Mouse (Mus musculus): ENCODE measurements around the gene Ggnbp2.

GRCm38 (mm10) chr11:84919951-84920350 is 49.3 kb upstream of the Ggnbp2 start:
- TF ChIP-seq GATA1 (IDR thresholded peaks at IDR 0.05; ENCODE audit: borderline replicate concordance, low read length) (no peak), FLI1 (IDR thresholded peaks at IDR 0.05; ENCODE audit: low read length) (no peak)
